In genomic region chr4:127747876-127748275, GRCm38 (mm10) we compare ENCODE assay signal across 19 mouse cellular contexts.
A peak's percentile ranks its signal among the peaks of the same experiment; 100 is the strongest.
DNase-seq lines count a peak whose midpoint lies in the region; ATAC-seq and TF ChIP-seq lines count a peak whose summit lies in the region.
"Had no signal": no experiment of that assay in that cellular context is flagged by ENCODE, and none has a peak within 500 bp of the region (broad histone marks: within the 10 kb centered on the region; RNA-seq: fewer than 3 reads in every experiment).

No protein-coding gene starts in this region.

- no peak overlapping the region for H3K4me3 ChIP-seq in midbrain, embryonic 10.5 days
- H3K4me3 ChIP-seq in midbrain, embryonic 14.5 days (replicated peaks; ENCODE audit: low read depth, low read length): no peak overlapping the region
- H3K4me3 ChIP-seq in kidney, embryonic 15.5 days (replicated peaks): no peak overlapping the region
- no peak overlapping the region for H3K4me3 ChIP-seq in midbrain, postnatal 0 days (ENCODE audit: low read depth, low read length)
- H3K4me3 ChIP-seq: forebrain, embryonic 12.5 days; hindbrain, embryonic 12.5 days; liver, embryonic 13.5 days; megakaryocyte, embryonic 14.5 days; neural tube, embryonic 13.5 days; stomach, embryonic 15.5 days had no signal

- DNase-seq in gastrocnemius, postnatal 10 days: peak; percentile 17
- no peak for DNase-seq in gastrocnemius, adult 8-10 months (ENCODE audit: low spot score in 2 of 2)
- peak; percentile 4 for DNase-seq in midbrain, embryonic 10.5 days (ENCODE audit: low spot score)
- DNase-seq in midbrain, embryonic 14.5 days: no peak
- peak; percentile 10 for DNase-seq in cerebellum, adult 9-10 months
- no peak for DNase-seq in kidney, postnatal 14 days
- no peak for DNase-seq in midbrain, postnatal 0 days (ENCODE audit: low spot score)
- DNase-seq: B cell, adult 2 months; embryo, embryonic 11 days; layer of hippocampus, postnatal 36 days; liver, embryonic 13.5 days; right cerebral cortex, postnatal 14 days had no signal

- ATAC-seq in midbrain, embryonic 14.5 days (ENCODE audit: low FRiP score, low TSS enrichment): no peak
- ATAC-seq in kidney, embryonic 15.5 days (replicated peaks; ENCODE audit: low FRiP score): no peak
- no peak for ATAC-seq in midbrain, postnatal 0 days (ENCODE audit: low FRiP score)
- ATAC-seq: inflammation-experienced regulatory T-cells, adult 6 months had no signal

- no peaks in the 10 kb centered on the region for H3K27me3 ChIP-seq in midbrain, embryonic 10.5 days (ENCODE audit: low read depth, poor library complexity, severe bottlenecking)
- no peaks in the 10 kb centered on the region for H3K27me3 ChIP-seq in midbrain, embryonic 14.5 days (ENCODE audit: control insufficient read depth, insufficient read depth, low read length)
- no peaks in the 10 kb centered on the region for H3K27me3 ChIP-seq in kidney, embryonic 15.5 days
- H3K27me3 ChIP-seq in midbrain, postnatal 0 days (ENCODE audit: insufficient read depth, low read length): no peaks in the 10 kb centered on the region
- H3K27me3 ChIP-seq: forebrain, embryonic 12.5 days; hindbrain, embryonic 12.5 days; liver, embryonic 13.5 days; megakaryocyte, embryonic 14.5 days; neural tube, embryonic 13.5 days; stomach, embryonic 15.5 days had no signal

- H3K9me3 ChIP-seq in midbrain, embryonic 10.5 days (replicated peaks): no peaks in the 10 kb centered on the region
- peaks cover 7% of the 10 kb centered on the region; the same call in 1 of the 2 replicates for H3K9me3 ChIP-seq in midbrain, embryonic 14.5 days (ENCODE audit: control insufficient read depth, low read length)
- no peaks in the 10 kb centered on the region for H3K9me3 ChIP-seq in kidney, embryonic 15.5 days (replicated peaks)
- no peaks in the 10 kb centered on the region for H3K9me3 ChIP-seq in midbrain, postnatal 0 days (ENCODE audit: low read length)
- H3K9me3 ChIP-seq: hindbrain, embryonic 12.5 days; stomach, embryonic 15.5 days had no signal

- H3K27ac ChIP-seq in midbrain, embryonic 10.5 days (replicated peaks): no peak overlapping the region
- H3K27ac ChIP-seq in midbrain, embryonic 14.5 days (replicated peaks; ENCODE audit: low read depth, low read length): no peak overlapping the region
- H3K27ac ChIP-seq in kidney, embryonic 15.5 days: no peak overlapping the region
- no peak overlapping the region for H3K27ac ChIP-seq in midbrain, postnatal 0 days (ENCODE audit: low read depth, low read length)
- H3K27ac ChIP-seq: forebrain, embryonic 12.5 days; hindbrain, embryonic 12.5 days; liver, embryonic 13.5 days; neural tube, embryonic 13.5 days; stomach, embryonic 15.5 days had no signal

- no peak for TF ChIP-seq CTCF in midbrain, postnatal 0 days (IDR thresholded peaks at IDR 0.05)

- H3K9ac ChIP-seq in midbrain, embryonic 14.5 days (replicated peaks; ENCODE audit: low read length): no peak overlapping the region
- H3K9ac ChIP-seq in kidney, embryonic 15.5 days: no peak overlapping the region
- no peak overlapping the region for H3K9ac ChIP-seq in midbrain, postnatal 0 days (replicated peaks; ENCODE audit: low read length, poor library complexity, severe bottlenecking)
- H3K9ac ChIP-seq: forebrain, embryonic 12.5 days; hindbrain, embryonic 12.5 days; liver, embryonic 13.5 days; neural tube, embryonic 13.5 days; stomach, embryonic 15.5 days had no signal

- H3K4me2 ChIP-seq in midbrain, embryonic 14.5 days (ENCODE audit: low read length): no peak overlapping the region
- no peak overlapping the region for H3K4me2 ChIP-seq in kidney, embryonic 15.5 days
- H3K4me2 ChIP-seq in midbrain, postnatal 0 days (ENCODE audit: low read depth, low read length, poor library complexity, severe bottlenecking): no peak overlapping the region
- H3K4me2 ChIP-seq: forebrain, embryonic 12.5 days; hindbrain, embryonic 12.5 days; liver, embryonic 13.5 days; neural tube, embryonic 13.5 days; stomach, embryonic 15.5 days had no signal

- H3K4me1 ChIP-seq in midbrain, embryonic 10.5 days: no peaks in the 10 kb centered on the region
- 0 out of 2 replicates have a peak, but pooled peaks cover 2% of the 10 kb centered on the region for H3K4me1 ChIP-seq in midbrain, embryonic 14.5 days (ENCODE audit: control insufficient read depth, insufficient read depth, low read length)
- no peaks in the 10 kb centered on the region for H3K4me1 ChIP-seq in kidney, embryonic 15.5 days
- no peaks in the 10 kb centered on the region for H3K4me1 ChIP-seq in midbrain, postnatal 0 days (ENCODE audit: insufficient read depth, low read length)
- H3K4me1 ChIP-seq: forebrain, embryonic 12.5 days; hindbrain, embryonic 12.5 days; liver, embryonic 13.5 days; megakaryocyte, embryonic 14.5 days; neural tube, embryonic 13.5 days; stomach, embryonic 15.5 days had no signal

- no peaks in the 10 kb centered on the region for H3K36me3 ChIP-seq in midbrain, embryonic 10.5 days
- no peaks in the 10 kb centered on the region for H3K36me3 ChIP-seq in midbrain, embryonic 14.5 days (ENCODE audit: control insufficient read depth, insufficient read depth, low read length)
- no peaks in the 10 kb centered on the region for H3K36me3 ChIP-seq in kidney, embryonic 15.5 days
- no peaks in the 10 kb centered on the region for H3K36me3 ChIP-seq in midbrain, postnatal 0 days (ENCODE audit: insufficient read depth, low read length)
- H3K36me3 ChIP-seq: forebrain, embryonic 12.5 days; hindbrain, embryonic 12.5 days; liver, embryonic 13.5 days; neural tube, embryonic 13.5 days; stomach, embryonic 15.5 days had no signal

- 80% methylated on average over 5 of the region's 5 CpGs for WGBS in midbrain, embryonic 10.5 days
- 79% methylated on average over 5 of the region's 5 CpGs for WGBS in midbrain, embryonic 14.5 days
- WGBS in kidney, embryonic 15.5 days: 68% methylated on average over 5 of the region's 5 CpGs
- 69% methylated on average over 5 of the region's 5 CpGs for WGBS in midbrain, postnatal 0 days

Comparison
In these comparisons a context has a peak if more than half of its experiments do, and no peak if none do; other contexts are left out.
1. DNase-seq: peak in gastrocnemius, postnatal 10 days (single experiment), midbrain, embryonic 10.5 days (single experiment) and cerebellum, adult 9-10 months (single experiment); none in gastrocnemius, adult 8-10 months (0 of 2), midbrain, embryonic 14.5 days (single experiment), kidney, postnatal 14 days (single experiment) and midbrain, postnatal 0 days (single experiment).